9 mouse cellular contexts compared by ENCODE assay signal in the genomic region with DNA sequence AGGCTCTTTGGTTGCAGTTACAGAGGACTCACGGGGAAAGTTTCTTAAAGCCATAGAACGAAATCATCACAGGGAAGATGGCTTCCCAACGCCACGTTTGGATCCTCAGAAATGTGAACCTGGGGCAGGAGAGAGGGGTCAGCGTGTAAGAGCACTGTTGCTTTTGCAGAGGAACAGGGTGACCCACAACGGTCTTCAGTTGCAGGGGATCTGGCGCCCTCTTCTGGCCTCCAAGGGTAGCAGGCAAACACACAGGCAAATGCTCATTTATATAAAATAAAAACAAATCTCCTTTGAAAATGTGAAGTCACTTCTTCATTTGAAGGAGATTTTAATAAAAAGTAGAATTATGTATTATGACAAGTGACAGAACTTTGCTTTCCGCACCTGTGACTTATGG.
A peak's percentile ranks its signal among the peaks of the same experiment; 100 is the strongest.
DNase-seq lines count a peak whose midpoint lies in the region; ATAC-seq and TF ChIP-seq lines count a peak whose summit lies in the region.
"Had no signal": no experiment of that assay in that cellular context is flagged by ENCODE, and none has a peak within 500 bp of the region (broad histone marks: within the 10 kb centered on the region; RNA-seq: fewer than 3 reads in every experiment).

No protein-coding gene starts in this region.

- no peak for ATAC-seq in hindbrain, embryonic 14.5 days (ENCODE audit: low FRiP score)
- no peak for ATAC-seq in hindbrain, embryonic 13.5 days (ENCODE audit: low FRiP score)
- 0 out of 2 replicates have a peak, but pooled peaks have one; percentile 50 for ATAC-seq in midbrain, embryonic 15.5 days (replicated peaks)

- DNase-seq in hindbrain, embryonic 14.5 days (ENCODE audit: low spot score): peak; percentile 67
- DNase-seq in cerebellum, adult 11-12 months: peak; percentile 25
- DNase-seq in gastrocnemius, adult 2 months: peak; percentile 63
- peak; percentile 40 to 53 for DNase-seq in layer of hippocampus, postnatal 36 days
- peak; percentile 67 for DNase-seq in urinary bladder, postnatal 14 days (ENCODE audit: low spot score)

- no peak overlapping the region for H3K9ac ChIP-seq in hindbrain, embryonic 14.5 days
- H3K9ac ChIP-seq in hindbrain, embryonic 13.5 days: no peak overlapping the region
- no peak overlapping the region for H3K9ac ChIP-seq in midbrain, embryonic 15.5 days
- H3K9ac ChIP-seq: embryonic facial prominence, embryonic 12.5 days had no signal

- TF ChIP-seq CTCF in E14TG2a.4 (conservative IDR thresholded peaks at IDR 0.05; ENCODE audit: low read length): peak; percentile 67
- peak; percentile 96; the same call in 1 of the 2 replicates for TF ChIP-seq CTCF in gastrocnemius, adult 2 months (IDR thresholded peaks at IDR 0.05)

- no peak overlapping the region for H3K4me3 ChIP-seq in hindbrain, embryonic 14.5 days (replicated peaks; ENCODE audit: low read length)
- no peak overlapping the region for H3K4me3 ChIP-seq in hindbrain, embryonic 13.5 days
- H3K4me3 ChIP-seq in E14TG2a.4 (replicated peaks; ENCODE audit: low read length): no peak overlapping the region
- H3K4me3 ChIP-seq in gastrocnemius, adult 2 months: no peak overlapping the region
- H3K4me3 ChIP-seq in midbrain, embryonic 15.5 days: no peak overlapping the region
- H3K4me3 ChIP-seq: embryonic facial prominence, embryonic 12.5 days had no signal

- no peak overlapping the region for H3K27ac ChIP-seq in hindbrain, embryonic 14.5 days
- H3K27ac ChIP-seq in hindbrain, embryonic 13.5 days: no peak overlapping the region
- no peak overlapping the region for H3K27ac ChIP-seq in gastrocnemius, adult 2 months
- no peak overlapping the region for H3K27ac ChIP-seq in midbrain, embryonic 15.5 days
- H3K27ac ChIP-seq: embryonic facial prominence, embryonic 12.5 days had no signal

- 21% methylated on average over 8 of the region's 8 CpGs for WGBS in hindbrain, embryonic 14.5 days
- 19% methylated on average over 8 of the region's 8 CpGs for WGBS in hindbrain, embryonic 13.5 days
- WGBS in midbrain, embryonic 15.5 days: 16% methylated on average over 8 of the region's 8 CpGs

- no peak overlapping the region for H3K4me2 ChIP-seq in hindbrain, embryonic 14.5 days (replicated peaks)
- no peak overlapping the region for H3K4me2 ChIP-seq in hindbrain, embryonic 13.5 days
- H3K4me2 ChIP-seq in midbrain, embryonic 15.5 days: no peak overlapping the region
- H3K4me2 ChIP-seq: embryonic facial prominence, embryonic 12.5 days had no signal

- H3K27me3 ChIP-seq in hindbrain, embryonic 14.5 days (ENCODE audit: control insufficient read depth, insufficient read depth, low read length): no peaks in the 10 kb centered on the region
- no peaks in the 10 kb centered on the region for H3K27me3 ChIP-seq in hindbrain, embryonic 13.5 days
- no peaks in the 10 kb centered on the region for H3K27me3 ChIP-seq in E14TG2a.4 (ENCODE audit: insufficient read depth, low read length)
- no peaks in the 10 kb centered on the region for H3K27me3 ChIP-seq in midbrain, embryonic 15.5 days (replicated peaks)
- H3K27me3 ChIP-seq: embryonic facial prominence, embryonic 12.5 days had no signal

- no peaks in the 10 kb centered on the region for H3K36me3 ChIP-seq in hindbrain, embryonic 14.5 days (replicated peaks; ENCODE audit: control insufficient read depth, insufficient read depth)
- no peaks in the 10 kb centered on the region for H3K36me3 ChIP-seq in hindbrain, embryonic 13.5 days
- H3K36me3 ChIP-seq in E14TG2a.4 (ENCODE audit: insufficient read depth, low read length): no peaks in the 10 kb centered on the region
- H3K36me3 ChIP-seq in midbrain, embryonic 15.5 days (replicated peaks): no peaks in the 10 kb centered on the region
- H3K36me3 ChIP-seq: embryonic facial prominence, embryonic 12.5 days had no signal

- no peaks in the 10 kb centered on the region for H3K9me3 ChIP-seq in hindbrain, embryonic 14.5 days (ENCODE audit: control insufficient read depth, low read length)
- no peaks in the 10 kb centered on the region for H3K9me3 ChIP-seq in hindbrain, embryonic 13.5 days
- no peaks in the 10 kb centered on the region for H3K9me3 ChIP-seq in E14TG2a.4 (ENCODE audit: low read length)
- H3K9me3 ChIP-seq in midbrain, embryonic 15.5 days: no peaks in the 10 kb centered on the region
- H3K9me3 ChIP-seq: embryonic facial prominence, embryonic 12.5 days had no signal

- H3K4me1 ChIP-seq in hindbrain, embryonic 14.5 days (replicated peaks; ENCODE audit: control insufficient read depth, insufficient read depth, low read length): no peaks in the 10 kb centered on the region
- H3K4me1 ChIP-seq in hindbrain, embryonic 13.5 days (replicated peaks): no peaks in the 10 kb centered on the region
- peaks cover 45% of the 10 kb centered on the region for H3K4me1 ChIP-seq in E14TG2a.4 (replicated peaks; ENCODE audit: low read depth, low read length)
- no peaks in the 10 kb centered on the region for H3K4me1 ChIP-seq in midbrain, embryonic 15.5 days

- intact Hi-C loops in gastrocnemius, adult 2 months (cut with DNase I): loop anchor here (1.0 to 2.0 kb wide), 2 partner anchors 142 to 302 kb away; no protein-coding TSS in a partner anchor
